Mouse (Mus musculus) adrenal gland, adult 2 months (tissue): ENCODE measurements at regions not wholly inside any gene's neighbourhood (a gene's known extent, or its start where the extent isn't known, plus 50 kb on each side); places are given as distances from the start of the nearest gene placed in this dataset.
A peak's percentile ranks its signal among the peaks of the same experiment; 100 is the strongest.

Source experiments
- DNase-seq: peaks from one replicate; pipeline ENCODE4 v3.0.0; 2021

DNA sequence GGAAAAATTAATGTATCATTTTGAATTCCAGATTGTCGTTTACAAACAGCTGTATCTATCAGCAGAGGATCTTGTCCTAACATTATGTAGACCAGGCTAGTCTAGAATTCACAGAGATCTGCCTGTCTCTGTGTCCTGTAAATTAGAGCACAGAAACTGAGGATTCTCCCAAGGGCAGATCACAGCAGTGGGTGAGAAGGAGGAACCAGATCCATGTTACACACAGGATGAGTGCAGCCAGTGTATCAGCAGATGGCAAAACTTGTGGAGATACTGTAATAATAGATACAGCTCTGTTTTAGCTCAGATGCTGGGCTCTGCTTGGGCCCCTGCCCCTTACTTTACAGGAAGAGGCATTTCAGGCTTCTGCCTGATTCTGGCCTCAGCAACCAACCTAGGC is 1384.0 kb upstream of the 1700008P02Rik start:
- DNase-seq = no peak

DNA sequence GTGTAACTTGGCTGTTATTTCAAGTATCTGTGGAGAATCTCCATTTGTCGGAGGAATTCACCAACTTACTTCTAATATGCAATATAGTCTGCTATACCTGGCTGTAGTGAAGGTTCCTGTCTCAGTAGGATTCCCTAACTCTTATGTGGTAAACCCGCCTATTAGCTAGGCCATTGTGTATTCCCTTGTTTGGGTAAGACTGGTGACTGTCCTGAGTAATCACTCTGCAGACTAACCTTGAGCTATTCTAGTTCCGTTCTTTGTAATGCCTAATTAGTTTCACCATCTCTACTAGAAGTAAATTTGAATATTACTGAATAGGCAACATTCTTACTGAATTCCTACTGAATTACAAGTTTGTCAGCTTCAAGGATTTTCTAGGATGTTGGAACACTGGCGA is 1380.8 kb upstream of the 1700008P02Rik start:
- no peak for DNase-seq

DNA sequence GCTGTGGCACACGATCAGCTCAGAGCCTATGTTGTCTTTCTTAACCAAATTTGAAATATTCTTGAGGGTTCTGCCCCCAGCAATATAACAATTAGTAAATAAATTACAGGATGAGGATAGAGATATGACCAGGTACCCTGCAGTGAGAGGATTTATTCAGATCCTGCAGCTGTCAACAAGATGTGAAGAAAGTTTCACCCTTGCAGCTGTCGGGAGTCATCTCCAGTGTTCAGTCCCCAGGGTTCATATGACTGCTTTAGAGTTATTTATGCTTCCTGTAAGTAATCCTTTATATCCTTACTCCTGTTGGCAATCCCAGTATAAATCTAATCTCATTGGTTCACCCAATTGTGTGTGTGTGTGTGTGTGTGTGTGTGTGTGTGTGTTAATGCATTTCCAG is 1372.1 kb upstream of the 1700008P02Rik start:
- no peak for DNase-seq

DNA sequence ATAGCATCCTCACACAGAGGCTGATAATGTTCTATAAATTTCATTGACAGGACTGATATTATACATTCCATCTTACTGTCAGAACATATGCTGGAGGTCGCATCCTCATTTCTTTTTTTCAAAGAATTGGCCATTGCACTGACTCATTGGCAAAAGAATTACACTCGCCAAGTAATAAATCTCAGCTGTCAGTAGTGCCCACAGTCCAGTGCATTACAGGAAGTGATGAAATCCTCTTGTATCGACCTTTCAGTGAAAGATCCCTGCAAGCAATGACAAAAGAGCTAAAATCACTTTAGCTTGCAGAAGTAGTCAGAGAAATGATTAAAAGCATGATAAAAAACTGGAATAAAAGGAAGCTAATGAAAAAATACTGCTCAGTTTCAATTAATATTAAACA is 1353.0 kb upstream of the 1700008P02Rik start:
- peak; percentile 5 for DNase-seq

DNA sequence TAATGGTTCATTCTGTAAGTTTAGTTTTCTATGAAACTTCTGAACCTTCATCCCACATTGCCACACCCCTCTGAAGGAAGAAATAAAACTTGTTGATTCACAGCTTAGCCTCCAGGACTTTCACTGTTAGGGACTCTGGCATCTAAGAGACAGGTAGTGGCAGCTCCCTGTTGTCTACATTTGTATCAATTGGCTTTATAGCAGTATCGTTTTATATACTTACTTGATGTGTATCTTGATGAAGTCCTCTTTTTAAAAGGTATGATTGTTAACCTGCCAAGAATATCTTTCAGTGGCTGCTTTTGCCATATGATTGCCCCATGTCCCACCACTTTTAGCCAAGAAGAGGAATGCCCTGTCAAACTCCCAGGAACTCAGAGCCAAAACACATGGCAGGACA is 1333.7 kb upstream of the 1700008P02Rik start:
- DNase-seq = no peak

DNA sequence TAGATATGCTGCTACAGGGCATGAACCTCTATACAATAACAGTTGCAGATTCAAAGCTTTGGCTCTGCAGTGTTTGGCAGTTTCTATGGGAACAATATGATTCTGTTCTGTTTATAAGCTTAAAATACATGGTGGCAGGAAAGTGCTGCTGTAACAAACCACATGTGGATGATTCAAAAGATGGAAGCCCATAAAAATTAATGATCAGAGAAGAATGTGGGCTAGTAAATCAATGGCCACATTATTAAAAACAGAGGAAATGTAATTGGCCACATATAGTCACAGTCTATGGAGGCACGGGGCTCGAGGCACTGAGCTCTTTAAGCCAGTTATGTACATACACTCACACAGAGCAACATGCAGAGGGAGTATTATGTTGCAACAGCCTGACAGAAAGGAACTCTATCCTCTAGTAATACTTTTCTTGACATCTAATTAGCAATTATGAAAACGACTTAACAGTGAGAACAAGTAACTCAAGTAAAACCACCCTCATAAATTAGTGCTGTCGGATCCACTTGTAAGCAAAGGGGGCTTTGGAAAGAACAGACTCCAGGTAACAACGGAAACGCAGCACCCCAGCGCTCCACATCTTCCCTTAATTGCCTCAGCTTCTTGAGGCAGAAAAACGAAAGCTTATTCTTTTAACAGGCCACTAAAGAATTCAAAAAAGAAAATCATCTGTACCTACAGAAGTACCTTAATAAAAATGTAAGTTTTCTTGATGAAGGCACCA is 1323.6 kb upstream of the 1700008P02Rik start:
- DNase-seq = no peak
